Mouse (Mus musculus) c-Kit-positive CD71-negative TER-119-negative erythroid progenitor cells, embryonic 14.5 days (primary cell): Measurements from ENCODE around the gene Eif5a.
A peak's percentile ranks its signal among the peaks of the same experiment; 100 is the strongest.

ENCODE experiments used
- DNase-seq: peaks from one replicate; pipeline ENCODE4 v3.0.0-alpha.2; 2013; ENCODE audit warnings: low read depth

Eif5a gene

DNA sequence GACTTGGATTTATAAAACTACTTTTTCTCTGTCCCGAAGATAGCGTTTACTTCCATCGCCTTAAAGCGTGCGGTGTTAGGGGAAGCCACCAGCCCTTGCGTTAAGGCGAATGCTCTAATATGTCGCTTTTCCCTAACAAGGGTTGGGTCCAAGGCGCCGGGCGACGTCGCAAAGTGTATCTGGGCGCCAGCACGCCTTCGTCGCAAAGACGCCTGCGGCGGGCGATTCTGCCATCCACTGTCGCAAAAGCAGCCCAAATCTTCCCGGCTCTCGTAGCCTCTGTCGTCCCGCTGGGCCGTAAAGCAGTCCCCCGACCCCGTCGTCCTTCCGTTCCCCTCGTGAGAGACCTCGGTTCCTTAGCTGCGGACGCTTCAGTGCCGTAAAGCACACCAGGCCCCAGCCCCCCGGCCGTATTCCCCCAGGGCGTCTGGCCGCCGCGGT is 20.3 kb downstream of the Eif5a start:
- DNase-seq: peak; percentile 94

DNA sequence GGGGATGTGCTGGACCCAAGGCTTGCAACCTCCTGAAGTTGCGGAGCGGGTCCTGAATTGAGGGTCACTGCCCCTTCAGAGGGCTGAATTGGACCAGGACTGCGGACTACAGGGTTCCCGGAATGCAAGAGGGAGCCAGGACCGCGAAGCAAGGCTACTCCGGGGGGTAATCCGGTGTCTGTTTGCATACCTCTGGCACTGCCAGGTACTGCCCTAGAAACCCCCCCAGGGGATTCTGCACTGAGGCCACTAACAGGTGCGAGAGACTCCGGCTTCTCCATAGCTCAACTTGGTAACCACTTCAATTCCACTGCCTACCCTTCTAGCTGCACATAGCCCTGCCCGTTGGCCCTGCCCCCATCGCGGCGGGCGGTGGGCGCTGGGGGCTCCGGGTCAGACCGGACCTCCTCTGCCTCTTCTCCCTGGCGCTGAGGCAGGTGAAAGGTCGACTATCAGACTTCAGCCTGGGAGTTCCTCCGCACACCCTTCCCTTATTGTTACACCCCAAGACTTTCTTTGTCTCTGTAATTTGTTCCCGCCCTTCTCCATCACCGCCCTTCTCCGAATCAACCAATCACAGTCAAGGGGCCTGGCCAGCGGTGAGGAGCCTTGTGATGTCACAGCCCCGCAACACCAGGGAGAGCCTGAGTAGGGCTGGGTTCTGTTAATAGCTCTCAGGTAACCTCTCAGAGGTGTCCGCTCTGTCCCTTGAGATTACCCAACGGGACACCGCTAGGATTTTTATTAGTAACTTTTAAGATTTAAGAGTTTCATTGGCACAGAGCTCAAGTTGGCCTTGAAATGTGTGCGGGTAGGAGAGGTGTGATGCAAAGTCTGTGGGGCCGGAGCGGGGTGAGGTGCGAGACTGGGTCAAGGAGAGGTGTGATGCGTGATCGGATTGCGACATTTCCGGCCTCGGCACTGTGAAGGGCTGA is 21.0 kb downstream of the Eif5a start, which contains the start of the genes 2810408A11Rik and Neurl4:
Gene 2810408A11Rik, minus strand, starts transcription at position 517 of the 935 bp plus-strand sequence.
Gene Neurl4, plus strand, starts transcription at position 602 of the 935 bp plus-strand sequence.
- peak; percentile 93 for DNase-seq

DNA sequence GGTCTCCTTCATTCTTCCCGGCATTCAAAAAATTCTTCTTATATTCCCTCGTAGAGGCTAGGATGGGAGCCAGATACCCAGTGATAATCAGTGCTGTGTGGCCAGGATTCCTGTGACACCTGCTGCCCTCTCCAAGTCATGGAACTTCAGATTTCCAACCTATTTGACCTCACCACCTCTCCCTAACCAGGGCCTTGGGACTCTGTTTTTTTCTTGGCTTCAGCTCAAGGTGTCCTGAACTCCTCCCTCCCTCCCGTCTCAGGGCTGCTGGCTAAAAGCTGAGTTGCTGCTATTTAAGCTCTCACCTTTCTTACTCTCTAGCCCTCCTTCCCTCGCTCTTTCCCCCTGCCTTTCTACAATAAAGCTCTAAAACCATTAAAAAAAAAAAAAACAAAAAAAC is 21.9 kb downstream of the Eif5a start:
- DNase-seq: no peak

DNA sequence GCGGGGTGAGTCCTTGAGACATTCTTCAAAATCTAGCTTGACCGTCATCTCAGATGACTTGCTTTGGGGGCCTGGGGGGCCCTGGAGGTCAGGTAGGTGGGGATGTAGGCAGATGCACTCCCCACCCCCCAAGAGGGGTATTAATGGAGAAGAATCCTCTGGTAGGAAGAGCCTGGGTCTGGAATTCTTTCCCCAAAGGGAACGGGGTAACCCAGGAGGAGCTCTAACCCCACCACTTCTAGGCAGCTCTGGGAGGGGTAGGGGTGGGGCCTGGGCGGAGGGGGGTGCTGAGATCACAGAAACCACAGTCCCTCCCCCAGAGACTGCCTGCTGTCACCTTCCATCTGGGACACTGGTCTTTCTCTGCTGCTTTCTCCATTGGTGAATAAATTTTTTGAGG is 26.5 kb downstream of the Eif5a start, which contains the start of gene Acap1:
Gene Acap1, minus strand, starts transcription at position 249 of the 400 bp plus-strand sequence.
- DNase-seq: no peak

DNA sequence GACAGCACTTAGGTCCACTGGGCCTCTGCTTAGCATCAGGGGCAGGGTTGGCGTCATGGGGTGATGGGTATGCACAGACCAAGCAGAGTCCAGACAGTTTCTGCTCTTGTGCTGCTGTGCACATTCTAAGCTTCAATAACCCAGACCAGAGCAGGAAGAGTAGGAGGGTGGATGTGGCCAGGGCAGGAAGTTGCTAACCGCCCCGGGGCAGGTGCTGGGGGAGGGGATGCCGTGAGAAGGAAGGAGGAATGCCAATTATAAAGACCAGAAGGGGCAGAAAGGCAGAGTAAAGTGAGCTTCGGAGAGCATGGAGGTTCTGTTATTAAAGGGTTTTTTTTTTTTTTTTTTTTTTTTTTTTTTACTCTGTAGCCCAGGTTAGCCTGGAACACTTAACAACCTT is 27.1 kb downstream of the Eif5a start:
- no peak for DNase-seq

DNA sequence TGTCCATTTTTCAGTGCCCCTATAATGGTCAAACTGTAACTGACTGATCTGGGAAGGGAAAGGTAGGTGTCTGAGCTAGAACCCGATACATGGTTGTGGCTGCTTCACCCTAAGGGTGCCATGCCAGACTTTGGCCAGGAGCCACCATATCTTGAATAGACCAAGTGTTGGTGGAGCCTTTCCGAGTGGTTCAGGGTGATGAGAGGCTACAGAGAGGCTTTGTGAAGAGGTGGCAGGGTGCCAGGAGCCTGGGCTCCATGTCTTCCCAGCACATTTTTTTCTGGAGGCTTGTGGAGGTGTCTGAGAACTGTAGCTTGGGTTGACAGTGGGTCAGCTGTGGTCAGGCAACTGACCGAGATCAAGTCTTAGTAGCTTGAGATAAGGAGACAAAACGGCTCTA is 30.3 kb downstream of the Eif5a start:
- no peak for DNase-seq

DNA sequence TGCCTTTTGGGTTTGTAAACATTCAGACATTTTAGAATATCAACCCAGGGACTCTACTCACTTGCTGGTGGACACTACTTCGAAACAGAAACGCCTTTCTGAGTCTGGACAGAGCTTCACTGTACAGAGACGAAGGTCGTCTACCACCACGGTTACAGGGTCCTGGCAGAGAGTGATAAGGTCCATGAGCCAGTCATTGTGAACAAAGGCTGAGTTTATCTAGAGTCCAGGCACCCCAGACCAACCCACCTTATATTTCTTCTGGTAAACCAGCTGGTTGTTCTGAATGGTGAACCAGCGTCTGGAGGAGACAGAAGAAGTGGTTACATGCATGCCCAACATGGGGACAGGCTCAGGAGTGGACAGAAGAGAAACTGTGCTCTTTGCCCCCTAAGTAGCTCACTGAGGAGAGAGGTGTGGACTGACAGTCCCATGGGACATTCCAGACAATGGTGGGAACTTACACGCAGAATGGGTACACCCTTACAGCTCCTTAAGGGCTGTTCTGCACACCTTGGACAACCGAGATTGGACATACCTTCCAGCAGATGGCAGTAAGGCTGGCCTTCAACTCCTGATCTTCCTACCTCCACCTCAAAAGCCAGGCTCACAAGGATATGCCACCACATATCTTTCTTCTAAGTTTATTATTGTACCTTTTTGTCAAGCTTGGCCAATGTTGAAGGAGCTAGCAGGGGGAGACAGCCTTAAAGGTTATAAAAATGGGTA is 34.7 kb downstream of the Eif5a start:
- DNase-seq: no peak

DNA sequence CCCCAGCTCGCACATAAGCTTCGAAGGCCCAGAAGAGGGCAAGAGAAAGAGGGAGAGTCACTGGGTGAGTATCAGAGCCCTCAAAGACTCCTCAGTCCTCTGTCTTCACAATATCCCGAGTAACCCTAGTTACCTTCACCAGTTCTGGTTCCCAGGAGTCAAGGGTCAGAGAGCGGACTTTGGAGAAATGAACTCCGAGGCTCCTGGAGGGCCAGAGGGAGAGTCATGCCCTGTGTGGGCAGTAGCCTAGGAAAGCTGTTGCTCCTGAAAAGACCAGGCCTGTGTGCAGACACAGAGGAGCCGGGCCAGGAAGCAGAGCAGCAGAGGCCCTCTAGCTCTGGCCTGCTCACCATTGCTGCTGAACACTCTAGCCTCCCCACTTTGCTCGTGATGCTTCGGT is 37.1 kb downstream of the Eif5a start:
- no peak for DNase-seq

DNA sequence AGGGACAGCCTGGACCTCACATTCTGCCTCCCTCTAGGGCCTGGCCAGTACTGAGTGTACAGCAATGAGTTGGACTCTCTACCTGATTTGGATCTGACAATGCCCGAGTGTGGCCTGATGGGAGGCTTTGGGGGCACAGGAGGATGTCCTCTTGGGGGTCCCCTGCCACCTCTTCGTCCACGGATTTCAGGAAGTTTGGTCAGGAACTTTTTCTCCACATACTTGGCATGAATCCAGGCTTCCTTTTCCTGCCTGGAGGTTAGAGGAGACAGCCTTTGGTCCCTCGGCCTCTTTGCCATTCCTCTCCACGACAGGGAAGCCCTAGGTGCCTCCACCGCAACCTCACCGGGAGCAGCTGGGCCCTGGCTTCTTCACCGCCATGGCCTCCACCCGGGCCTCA is 37.5 kb downstream of the Eif5a start:
- no peak for DNase-seq

DNA sequence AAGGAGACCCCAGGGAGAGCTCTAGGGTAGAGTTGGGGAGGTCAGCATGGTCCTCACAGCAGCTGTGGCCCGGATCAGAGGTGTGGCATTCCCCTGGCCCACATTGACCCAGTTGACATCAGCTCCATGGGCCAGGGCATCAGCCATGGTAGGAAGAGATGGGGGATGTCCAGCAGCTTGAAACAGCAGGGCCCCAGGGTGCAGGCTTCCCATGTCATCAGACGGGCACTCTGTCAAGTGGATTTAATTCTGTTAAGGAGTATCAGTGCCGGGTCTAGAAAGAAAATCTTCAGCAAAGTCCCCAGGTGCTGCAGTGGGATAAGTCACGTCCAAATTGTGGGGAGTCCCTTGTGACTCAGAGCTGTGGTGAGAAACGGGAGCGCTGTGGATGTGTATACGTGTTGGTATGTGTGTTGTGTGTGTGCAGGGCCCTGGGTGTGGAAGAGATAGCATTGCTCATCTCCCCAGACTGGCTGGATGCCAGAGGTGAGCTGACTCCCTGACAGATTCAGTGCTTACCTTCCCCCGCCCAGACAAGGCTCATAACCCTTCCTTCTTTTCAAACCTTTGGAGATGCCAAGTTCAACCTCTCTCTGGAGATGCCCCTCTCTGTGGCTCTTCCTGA is 38.1 kb downstream of the Eif5a start:
- no peak for DNase-seq

DNA sequence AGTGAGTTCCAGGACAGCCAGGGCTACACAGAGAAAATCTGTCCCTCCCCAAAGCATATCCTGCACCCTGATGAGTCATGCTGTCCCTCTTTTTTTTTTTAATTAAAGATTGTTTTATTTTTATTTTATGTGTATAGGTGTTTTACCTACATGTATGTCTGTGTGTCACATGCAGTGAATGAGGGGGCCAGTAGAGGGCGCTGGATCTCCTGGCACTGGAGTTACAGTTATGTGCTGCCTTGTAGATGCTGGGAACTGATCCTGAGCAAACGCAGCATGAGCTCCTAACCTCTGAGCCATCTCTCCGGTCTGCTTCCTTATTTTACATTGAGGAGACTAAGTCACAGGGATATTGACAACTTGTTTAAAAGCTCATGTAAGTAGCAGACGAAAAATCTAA is 38.7 kb downstream of the Eif5a start:
- no peak for DNase-seq

DNA sequence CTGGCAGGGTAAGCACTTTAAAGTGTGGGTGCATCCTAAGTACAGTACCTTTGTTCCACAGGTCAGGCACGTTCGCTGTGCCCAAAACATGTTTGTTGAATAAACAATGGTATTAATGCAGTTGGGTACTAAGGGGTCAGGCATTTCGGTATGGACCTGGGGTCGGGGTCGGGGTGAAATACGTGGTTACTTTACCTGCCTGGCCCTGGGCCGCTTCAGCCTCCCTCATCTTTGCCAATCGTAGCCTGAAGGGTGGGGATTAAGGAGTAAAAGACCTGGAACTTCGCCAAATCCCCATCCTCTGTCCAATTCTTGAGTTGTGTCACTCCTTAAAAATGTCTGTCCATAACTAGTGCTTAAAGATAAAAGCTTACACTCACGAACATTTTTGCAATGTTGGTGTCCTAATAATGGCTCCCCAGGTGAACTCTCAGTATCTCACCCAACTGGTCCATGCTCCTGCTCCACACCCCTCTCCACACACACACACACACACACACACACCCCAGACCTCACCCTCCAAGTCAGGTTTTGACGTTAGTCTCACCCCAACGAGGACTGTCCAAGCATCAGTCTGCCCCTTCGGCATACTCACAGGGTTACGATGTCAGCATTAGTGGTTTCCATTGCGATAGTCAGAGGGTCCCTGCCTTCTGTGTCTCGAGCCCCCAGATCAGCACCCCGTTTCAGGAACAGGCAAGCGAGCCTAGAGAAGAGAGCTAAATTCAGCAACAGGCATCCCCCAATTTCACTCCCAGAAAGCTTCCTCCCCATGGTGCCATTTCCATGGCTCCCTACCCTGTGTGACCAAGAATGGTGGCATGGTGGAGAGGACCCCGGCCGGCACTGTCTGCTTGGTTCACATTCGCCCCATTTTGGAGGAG is 39.7 kb downstream of the Eif5a start:
- no peak for DNase-seq

DNA sequence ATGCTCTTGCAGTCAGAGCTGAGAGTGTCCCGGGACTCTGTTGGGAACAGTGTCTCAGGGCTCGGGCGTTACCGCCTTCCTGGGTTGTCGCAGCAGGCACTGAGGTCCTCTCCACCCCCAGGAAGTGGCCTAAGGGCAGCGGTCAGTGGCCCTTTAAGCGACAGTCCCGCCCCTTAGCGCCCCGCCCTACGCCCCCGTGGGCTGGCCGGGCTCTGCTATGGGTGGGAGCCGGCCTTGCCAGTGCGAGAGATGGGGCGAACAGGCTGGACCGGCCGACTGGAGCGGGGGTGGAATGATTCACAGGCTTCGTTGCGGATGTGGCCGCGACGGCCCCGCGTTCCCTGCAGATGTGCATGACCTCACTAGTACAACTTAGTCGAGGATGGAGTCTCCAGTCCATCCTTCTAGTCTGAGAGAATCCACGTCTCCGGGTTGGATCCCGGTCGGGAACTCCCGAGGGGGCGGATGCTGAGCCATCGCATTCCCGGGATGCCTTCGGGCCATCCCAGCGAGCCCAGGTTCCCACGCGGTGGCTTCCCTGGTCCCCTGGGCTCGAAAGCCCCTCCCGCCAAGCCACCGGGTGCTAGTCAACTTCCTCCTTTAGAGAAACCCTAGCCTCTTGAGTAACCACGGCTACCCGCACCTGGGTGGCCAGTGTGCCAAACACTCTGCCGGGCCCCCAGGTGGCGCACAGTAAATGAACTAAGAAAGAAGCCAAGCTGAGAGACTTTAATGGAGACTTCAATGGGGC is 40.7 kb downstream of the Eif5a start, which contains the start of gene Kctd11:
Gene Kctd11, minus strand, starts transcription at position 554 of the 751 bp plus-strand sequence.
- peak; percentile 72 for DNase-seq

DNA sequence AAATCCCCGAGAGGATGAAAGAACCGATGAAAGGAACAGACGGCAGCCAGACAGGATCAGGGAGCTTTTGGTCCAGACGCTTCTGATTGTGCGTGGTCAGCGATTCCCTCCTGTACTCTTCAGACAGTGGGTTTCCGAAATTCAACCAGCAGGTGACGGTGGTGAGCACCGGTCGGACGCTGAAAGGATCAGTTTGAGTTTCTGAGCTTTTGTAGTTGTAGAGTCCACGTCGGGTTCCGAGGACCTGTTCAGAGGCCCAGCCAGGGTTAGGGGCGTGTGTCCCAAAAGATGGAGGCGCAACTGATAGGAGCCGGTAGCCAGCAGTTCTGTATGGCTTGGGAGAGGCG is 41.3 kb downstream of the Eif5a start:
- no peak for DNase-seq

DNA sequence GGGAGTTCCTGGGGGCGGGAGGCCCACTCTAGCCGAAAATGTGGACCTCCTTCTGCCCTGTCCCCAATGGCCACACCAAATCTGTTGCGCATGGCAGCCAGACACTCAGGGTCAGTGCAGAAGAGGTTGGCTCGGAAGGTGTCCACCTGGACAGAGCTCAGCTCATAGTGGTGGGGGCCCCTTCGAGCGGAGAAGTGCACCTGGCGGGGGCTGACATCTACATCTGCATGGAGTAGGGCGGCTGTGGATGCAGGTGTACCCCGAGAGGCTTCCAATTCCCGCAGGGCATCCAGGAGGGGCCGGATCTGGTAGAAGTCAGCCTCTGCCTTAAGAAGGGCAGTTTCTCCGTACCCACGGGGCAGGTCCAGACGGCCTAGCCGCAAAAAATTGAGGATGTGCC is 42.0 kb downstream of the Eif5a start:
- no peak for DNase-seq

DNA sequence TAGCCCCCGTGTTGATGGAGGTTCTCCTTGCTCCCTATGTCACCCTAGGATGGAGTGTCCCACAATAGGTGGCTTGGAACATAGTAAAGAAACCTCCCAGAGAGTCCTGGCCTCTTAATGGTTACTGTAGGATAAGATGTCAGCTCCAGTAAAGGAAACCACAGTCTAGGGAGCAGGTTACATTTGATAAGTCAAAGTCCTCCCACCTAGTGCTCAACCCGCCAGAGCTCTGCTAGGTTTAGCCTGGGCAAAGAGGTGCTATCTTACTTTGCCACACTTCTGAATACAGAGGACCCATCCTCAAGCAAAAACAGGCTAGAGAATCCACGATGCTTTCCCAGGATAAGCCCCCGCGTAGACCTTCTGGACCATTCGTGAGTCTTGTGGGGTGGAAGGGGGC is 42.8 kb downstream of the Eif5a start:
- DNase-seq: no peak

DNA sequence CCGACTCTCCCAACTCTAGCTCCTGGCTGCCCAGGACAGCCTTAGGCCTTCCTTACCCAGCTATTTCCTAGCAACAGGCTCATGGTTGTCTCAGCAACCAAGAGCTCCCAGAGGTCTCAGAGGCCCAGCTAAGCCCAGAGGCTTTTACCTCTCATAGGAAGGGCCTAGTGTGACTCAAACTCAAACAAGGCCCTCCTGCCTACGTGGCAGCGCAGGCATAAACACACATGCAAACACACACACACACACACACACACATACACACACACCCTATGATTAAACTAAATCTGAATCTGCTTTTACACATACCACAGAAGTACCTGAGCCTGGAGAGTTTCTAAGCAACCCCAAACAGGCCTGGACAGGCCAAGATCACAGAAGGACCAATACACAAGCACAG is 43.4 kb downstream of the Eif5a start:
- no peak for DNase-seq

DNA sequence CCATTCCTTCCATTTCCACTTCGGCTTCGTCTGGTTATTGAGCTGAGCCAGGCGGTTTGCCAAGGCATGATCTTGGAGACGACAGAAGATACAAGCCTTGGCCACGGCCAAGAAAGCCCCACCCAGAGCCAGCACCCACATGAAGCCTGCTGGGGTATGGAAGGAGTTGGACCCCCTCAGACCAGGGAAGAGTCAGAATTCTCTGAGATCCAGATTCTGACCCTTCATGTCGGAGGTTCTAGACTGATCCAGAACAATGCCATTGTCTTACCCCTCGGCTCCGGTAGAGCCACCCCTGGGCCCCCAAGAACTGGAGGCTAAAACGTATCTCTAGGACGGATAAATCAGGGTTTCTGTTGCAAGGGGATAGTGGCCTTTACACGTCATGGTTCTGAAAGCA is 43.9 kb downstream of the Eif5a start, which contains the start of gene Tmem95:
Gene Tmem95, minus strand, starts transcription at position 141 of the 400 bp plus-strand sequence.
- no peak for DNase-seq

DNA sequence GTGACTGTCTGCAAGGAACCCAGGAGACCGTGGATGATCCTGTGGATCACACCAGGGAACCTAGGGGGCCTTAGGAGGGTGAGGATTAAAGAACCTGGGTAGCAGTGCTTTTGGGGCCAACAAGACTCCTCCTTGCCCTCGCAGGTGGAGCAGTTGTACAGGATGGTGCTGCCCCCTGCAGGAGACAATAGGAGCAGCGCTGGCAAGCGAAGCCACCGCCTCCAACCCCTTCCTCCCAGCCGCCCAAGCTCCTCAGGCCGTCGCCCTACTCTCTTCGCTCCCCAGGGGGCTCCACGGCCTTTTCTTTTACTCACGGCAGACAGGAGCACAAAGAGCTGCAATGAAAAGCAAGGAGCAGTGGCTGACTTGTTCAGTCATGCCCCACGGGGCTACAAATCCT is 44.9 kb downstream of the Eif5a start:
- DNase-seq: peak; percentile 94

DNA sequence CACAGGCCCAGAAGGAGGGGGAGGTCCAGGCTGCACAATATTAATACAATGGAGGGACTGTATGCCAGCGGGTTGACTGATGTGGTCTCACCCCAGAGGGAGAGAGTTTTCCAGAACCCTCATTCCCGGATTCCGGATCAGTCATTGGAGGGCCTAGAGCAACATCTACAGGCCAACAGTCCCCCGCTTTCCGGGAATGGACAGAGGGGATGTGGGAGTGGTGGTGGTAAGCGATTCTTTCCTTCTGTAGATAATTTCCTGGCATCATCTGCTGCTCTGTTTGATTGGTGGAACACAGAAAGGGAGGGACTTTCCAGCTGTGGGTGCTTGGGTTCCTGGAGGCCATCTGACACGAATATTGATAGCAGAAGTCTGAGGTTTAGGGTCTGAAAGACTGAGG is 45.6 kb downstream of the Eif5a start:
- no peak for DNase-seq

DNA sequence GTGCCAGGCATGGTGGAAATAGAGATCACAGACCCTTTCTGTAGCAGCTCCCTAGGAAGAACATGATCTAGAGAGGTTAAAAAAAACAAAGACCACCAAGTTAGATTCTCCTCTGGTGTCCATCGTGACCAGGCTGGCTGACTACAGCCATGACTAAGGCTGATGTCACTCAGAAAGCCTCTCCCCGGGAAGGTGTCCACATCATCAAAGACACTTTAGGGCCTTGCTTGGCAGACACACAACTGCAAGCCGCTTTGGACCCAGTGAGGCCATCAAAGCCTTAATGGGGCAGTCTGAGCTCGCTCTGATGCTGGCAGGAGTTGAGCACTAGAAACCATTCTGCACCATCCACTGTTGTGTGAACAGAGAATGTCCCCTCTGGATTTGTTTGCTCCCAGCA is 49.3 kb downstream of the Eif5a start:
- no peak for DNase-seq
